ENCODE assay signal across 19 mouse cellular contexts in the genomic region with DNA sequence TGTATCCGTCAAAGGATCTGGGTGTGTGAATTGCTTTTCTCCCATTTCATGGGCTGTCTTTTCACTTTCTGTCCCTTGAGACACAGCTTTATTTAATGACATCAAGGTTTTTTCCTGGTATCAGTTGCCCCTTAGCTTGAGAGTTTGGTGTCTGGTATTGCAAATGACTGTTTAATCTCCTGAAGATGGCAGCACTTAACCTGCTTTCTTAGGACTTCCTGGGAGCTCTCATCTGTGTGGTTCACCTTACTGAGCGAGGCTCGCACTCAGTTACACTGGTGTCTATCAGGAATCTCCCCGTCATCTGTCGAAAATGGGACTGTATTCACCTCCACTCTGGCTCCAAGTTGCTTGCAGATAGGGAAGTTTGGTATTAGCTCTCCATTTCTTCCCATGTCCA. TPM values are rescaled to one million over a fixed set of nuclear protein-coding genes. Genes with fewer than 3 reads are reported as not detected.
DNase-seq lines count a peak whose midpoint lies in the region; ATAC-seq and TF ChIP-seq lines count a peak whose summit lies in the region.
"Had no signal": no experiment of that assay in that cellular context is flagged by ENCODE, and none has a peak within 500 bp of the region (broad histone marks: within the 10 kb centered on the region; RNA-seq: fewer than 3 reads in every experiment).

No protein-coding gene starts in this region.

- TF ChIP-seq EP300 in CH12.LX (IDR thresholded peaks at IDR 0.05; ENCODE audit: low read length): no peak
- no peak for TF ChIP-seq EP300 in stomach, postnatal 0 days (optimal IDR thresholded peaks at IDR 0.05)

- in situ Hi-C loops in CH12.LX (cut with MboI; ENCODE audit: low pct_ligation_motif_present, low pct_unique_long_range_greater_than_20kb, low sequenced_read_pairs): no loop called here

- H3K4me3 ChIP-seq in forebrain, postnatal 0 days (ENCODE audit: low read depth, low read length): no peak overlapping the region
- no peak overlapping the region for H3K4me3 ChIP-seq in forebrain, embryonic 11.5 days (ENCODE audit: low read depth, low read length)
- no peak overlapping the region for H3K4me3 ChIP-seq in midbrain, embryonic 14.5 days (replicated peaks; ENCODE audit: low read depth, low read length)
- no peak overlapping the region for H3K4me3 ChIP-seq in midbrain, embryonic 15.5 days
- H3K4me3 ChIP-seq in CH12.LX (replicated peaks in 1 of 3; ENCODE audit: low read depth in 2 of 3, low read length in 2 of 3, poor library complexity in 1 of 3): no peak overlapping the region
- no peak overlapping the region for H3K4me3 ChIP-seq in stomach, postnatal 0 days (ENCODE audit: low read depth, low read length)
- H3K4me3 ChIP-seq: forebrain, embryonic 10.5 days; hindbrain, embryonic 12.5 days; kidney, embryonic 15.5 days; limb, embryonic 15.5 days; liver, embryonic 15.5 days; midbrain, embryonic 12.5 days; myocyte; neural tube, embryonic 15.5 days; stomach, embryonic 15.5 days had no signal

- no peak for TF ChIP-seq POLR2A in CH12.LX (IDR thresholded peaks at IDR 0.05; ENCODE audit: low read depth, low read length)

- no peak overlapping the region for H3K4me2 ChIP-seq in forebrain, postnatal 0 days (ENCODE audit: low read depth)
- no peak overlapping the region for H3K4me2 ChIP-seq in forebrain, embryonic 11.5 days (ENCODE audit: low read depth, low read length, severe bottlenecking)
- no peak overlapping the region for H3K4me2 ChIP-seq in midbrain, embryonic 14.5 days (ENCODE audit: low read length)
- H3K4me2 ChIP-seq in midbrain, embryonic 15.5 days: no peak overlapping the region
- H3K4me2 ChIP-seq in CH12.LX (ENCODE audit: insufficient read depth, low read depth, poor library complexity, severe bottlenecking): no peak overlapping the region
- H3K4me2 ChIP-seq in stomach, postnatal 0 days (replicated peaks; ENCODE audit: low read depth): no peak overlapping the region
- H3K4me2 ChIP-seq: hindbrain, embryonic 12.5 days; kidney, embryonic 15.5 days; limb, embryonic 15.5 days; liver, embryonic 15.5 days; midbrain, embryonic 12.5 days; neural tube, embryonic 15.5 days; stomach, embryonic 15.5 days had no signal

- no peak overlapping the region for H3K27ac ChIP-seq in forebrain, postnatal 0 days (ENCODE audit: low read depth, low read length)
- H3K27ac ChIP-seq in forebrain, embryonic 11.5 days (ENCODE audit: low read depth, low read length): no peak overlapping the region
- H3K27ac ChIP-seq in midbrain, embryonic 14.5 days (replicated peaks; ENCODE audit: low read depth, low read length): no peak overlapping the region
- H3K27ac ChIP-seq in midbrain, embryonic 15.5 days: no peak overlapping the region
- no peak overlapping the region for H3K27ac ChIP-seq in CH12.LX (ENCODE audit: insufficient read depth, low read depth)
- no peak overlapping the region for H3K27ac ChIP-seq in stomach, postnatal 0 days (replicated peaks)
- H3K27ac ChIP-seq: forebrain, embryonic 10.5 days; hindbrain, embryonic 12.5 days; kidney, embryonic 15.5 days; limb, embryonic 15.5 days; liver, embryonic 15.5 days; midbrain, embryonic 12.5 days; neural tube, embryonic 15.5 days; stomach, embryonic 15.5 days had no signal

- peak; percentile 46 for TF ChIP-seq RAD21 in CH12.LX (IDR thresholded peaks at IDR 0.05; ENCODE audit: low read depth, low read length)

- WGBS in forebrain, postnatal 0 days: 85% methylated on average over 5 of the region's 5 CpGs
- 87% methylated on average over 5 of the region's 5 CpGs for WGBS in forebrain, embryonic 11.5 days
- WGBS in midbrain, embryonic 14.5 days: 86% methylated on average over 5 of the region's 5 CpGs
- 89% methylated on average over 5 of the region's 5 CpGs for WGBS in midbrain, embryonic 15.5 days
- WGBS in stomach, postnatal 0 days: 82% methylated on average over 5 of the region's 5 CpGs

- no peak for DNase-seq in forebrain, postnatal 0 days
- DNase-seq in forebrain, embryonic 11.5 days (ENCODE audit: low spot score): no peak
- DNase-seq in midbrain, embryonic 14.5 days: peak; percentile 9
- no peak for DNase-seq in CH12.LX (ENCODE audit: extremely low read depth)
- DNase-seq in stomach, postnatal 0 days (ENCODE audit: low spot score): no peak
- DNase-seq in frontal cortex, postnatal 14 days (ENCODE audit: low spot score in 2 of 2): no peak
- DNase-seq: adrenal gland, postnatal 14 days; gastrocnemius, postnatal 25 days; right cerebral cortex, postnatal 14 days had no signal

- no peaks in the 10 kb centered on the region for H3K27me3 ChIP-seq in forebrain, postnatal 0 days (ENCODE audit: insufficient read depth, low read length)
- H3K27me3 ChIP-seq in forebrain, embryonic 11.5 days (ENCODE audit: control insufficient read depth, insufficient read depth, low read length): no peaks in the 10 kb centered on the region
- H3K27me3 ChIP-seq in midbrain, embryonic 14.5 days (ENCODE audit: control insufficient read depth, insufficient read depth, low read length): no peaks in the 10 kb centered on the region
- H3K27me3 ChIP-seq in midbrain, embryonic 15.5 days (replicated peaks): no peaks in the 10 kb centered on the region
- H3K27me3 ChIP-seq in CH12.LX (replicated peaks): no peaks in the 10 kb centered on the region
- no peaks in the 10 kb centered on the region for H3K27me3 ChIP-seq in stomach, postnatal 0 days (ENCODE audit: control insufficient read depth, insufficient read depth, low read length)
- H3K27me3 ChIP-seq: hindbrain, embryonic 12.5 days; kidney, embryonic 15.5 days; limb, embryonic 15.5 days; liver, embryonic 15.5 days; midbrain, embryonic 12.5 days; neural tube, embryonic 15.5 days; stomach, embryonic 15.5 days had no signal

- H3K36me3 ChIP-seq in forebrain, postnatal 0 days (ENCODE audit: insufficient read depth): peaks cover 44% of the 10 kb centered on the region
- H3K36me3 ChIP-seq in forebrain, embryonic 11.5 days (ENCODE audit: control insufficient read depth, insufficient read depth, low read length): peaks cover 2% of the 10 kb centered on the region; the same call in 1 of the 2 replicates
- H3K36me3 ChIP-seq in midbrain, embryonic 14.5 days (ENCODE audit: control insufficient read depth, insufficient read depth, low read length): peaks cover 69% of the 10 kb centered on the region
- H3K36me3 ChIP-seq in midbrain, embryonic 15.5 days (replicated peaks): peaks cover 13% of the 10 kb centered on the region; the same call in 1 of the 2 replicates
- H3K36me3 ChIP-seq in CH12.LX (replicated peaks in 1 of 2; ENCODE audit: control insufficient read depth in 1 of 2, insufficient read depth in 1 of 2, low read length in 1 of 2): peaks cover 13 to 70% of the 10 kb centered on the region in 2 experiments
- H3K36me3 ChIP-seq in stomach, postnatal 0 days (ENCODE audit: control insufficient read depth, insufficient read depth, low read length): peaks cover 7% of the 10 kb centered on the region

- H3K4me1 ChIP-seq in forebrain, postnatal 0 days (ENCODE audit: insufficient read depth): no peaks in the 10 kb centered on the region
- H3K4me1 ChIP-seq in forebrain, embryonic 11.5 days (replicated peaks; ENCODE audit: control insufficient read depth, insufficient read depth, low read length): no peaks in the 10 kb centered on the region
- no peaks in the 10 kb centered on the region for H3K4me1 ChIP-seq in midbrain, embryonic 14.5 days (ENCODE audit: control insufficient read depth, insufficient read depth, low read length)
- H3K4me1 ChIP-seq in midbrain, embryonic 15.5 days: no peaks in the 10 kb centered on the region
- H3K4me1 ChIP-seq in CH12.LX (ENCODE audit: control insufficient read depth in 1 of 2, insufficient read depth in 2 of 2): no peaks in the 10 kb centered on the region
- no peaks in the 10 kb centered on the region for H3K4me1 ChIP-seq in stomach, postnatal 0 days (replicated peaks; ENCODE audit: control insufficient read depth, insufficient read depth)
- H3K4me1 ChIP-seq: forebrain, embryonic 10.5 days; hindbrain, embryonic 12.5 days; kidney, embryonic 15.5 days; limb, embryonic 15.5 days; liver, embryonic 15.5 days; midbrain, embryonic 12.5 days; neural tube, embryonic 15.5 days; stomach, embryonic 15.5 days had no signal

- H3K79me2 ChIP-seq in CH12.LX (replicated peaks; ENCODE audit: control insufficient read depth, extremely low read depth, insufficient read depth, poor library complexity, severe bottlenecking): no peaks in the 10 kb centered on the region

- no peak for ATAC-seq in forebrain, postnatal 0 days
- ATAC-seq in forebrain, embryonic 11.5 days (replicated peaks; ENCODE audit: low FRiP score): no peak
- ATAC-seq in midbrain, embryonic 14.5 days (ENCODE audit: low FRiP score, low TSS enrichment): no peak
- no peak for ATAC-seq in midbrain, embryonic 15.5 days (replicated peaks)
- ATAC-seq in stomach, postnatal 0 days (ENCODE audit: low FRiP score, low TSS enrichment): no peak

- H3K9ac ChIP-seq in forebrain, postnatal 0 days: no peak overlapping the region
- H3K9ac ChIP-seq in forebrain, embryonic 11.5 days (ENCODE audit: low read length): no peak overlapping the region
- no peak overlapping the region for H3K9ac ChIP-seq in midbrain, embryonic 14.5 days (replicated peaks; ENCODE audit: low read length)
- no peak overlapping the region for H3K9ac ChIP-seq in midbrain, embryonic 15.5 days
- no peak overlapping the region for H3K9ac ChIP-seq in CH12.LX (ENCODE audit: insufficient read depth, low read depth)
- no peak overlapping the region for H3K9ac ChIP-seq in stomach, postnatal 0 days (ENCODE audit: low read length)
- H3K9ac ChIP-seq: hindbrain, embryonic 12.5 days; kidney, embryonic 15.5 days; limb, embryonic 15.5 days; liver, embryonic 15.5 days; midbrain, embryonic 12.5 days; neural tube, embryonic 15.5 days; stomach, embryonic 15.5 days had no signal

- dilution Hi-C loops in CH12.LX (cut with MboI; ENCODE audit: extremely low pct_ligation_motif_present, extremely low pct_unique_long_range_greater_than_20kb, low sequenced_read_pairs): no loop called here

- H3K9me3 ChIP-seq in forebrain, postnatal 0 days (ENCODE audit: low read length): no peaks in the 10 kb centered on the region
- H3K9me3 ChIP-seq in forebrain, embryonic 11.5 days (ENCODE audit: control insufficient read depth, low read length): no peaks in the 10 kb centered on the region
- no peaks in the 10 kb centered on the region for H3K9me3 ChIP-seq in midbrain, embryonic 14.5 days (ENCODE audit: control insufficient read depth, low read length)
- H3K9me3 ChIP-seq in midbrain, embryonic 15.5 days: no peaks in the 10 kb centered on the region
- H3K9me3 ChIP-seq in CH12.LX (replicated peaks; ENCODE audit: low read length): no peaks in the 10 kb centered on the region
- H3K9me3 ChIP-seq in stomach, postnatal 0 days (ENCODE audit: control insufficient read depth, low read length): no peaks in the 10 kb centered on the region
- H3K9me3 ChIP-seq: forebrain, embryonic 10.5 days; hindbrain, embryonic 12.5 days; kidney, embryonic 15.5 days; limb, embryonic 15.5 days; liver, embryonic 15.5 days; midbrain, embryonic 12.5 days; neural tube, embryonic 15.5 days; stomach, embryonic 15.5 days had no signal

- TF ChIP-seq CTCF in forebrain, postnatal 0 days (IDR thresholded peaks at IDR 0.05; ENCODE audit: low read depth): peak; percentile 24; the same call in 1 of the 2 replicates
- peak in 1 of 2 experiments; percentile 42; a peak in 2 of 4 replicates for TF ChIP-seq CTCF in CH12.LX (conservative IDR thresholded peaks at IDR 0.05 in 1 of 2, IDR thresholded peaks at IDR 0.05 in 1 of 2; ENCODE audit: low read depth in 2 of 2, low read length in 2 of 2)
- peak; percentile 43 for TF ChIP-seq CTCF in stomach, postnatal 0 days (IDR thresholded peaks at IDR 0.05; ENCODE audit: low read depth)

RNA-seq across cellular contexts. Expression of a gene that starts 46.4 kb away (rescaled TPM):
- total RNA-seq in forebrain, postnatal 0 days (2014; rRNA removed): 11.7 and 14.1 TPM in 2 replicates
- 4.6 and 6.2 TPM in 2 replicates for polyA plus RNA-seq in forebrain, postnatal 0 days (2015; fragmentation: Nextera tagmentation; extraction: Ambion mirVana)
- 9.1 and 9.8 TPM in 2 replicates for polyA plus RNA-seq in forebrain, embryonic 11.5 days (2014; fragmentation: Nextera tagmentation; extraction: Ambion mirVana)
- polyA plus RNA-seq in midbrain, embryonic 14.5 days (2014; fragmentation: Nextera tagmentation; extraction: Ambion mirVana): 6.1 and 7.8 TPM in 2 replicates
- polyA plus RNA-seq in midbrain, embryonic 15.5 days (2015; fragmentation: Nextera tagmentation; extraction: Ambion mirVana): 7.7 and 8.2 TPM in 2 replicates
- 27.8 and 35.4 TPM in 2 replicates for total RNA-seq in CH12.LX (2012; rRNA removed)
- 21.3 and 22.8 TPM in 2 replicates for total RNA-seq in CH12.LX (2014; rRNA removed)
- polyA plus RNA-seq in CH12.LX (2012; ENCODE audit: insufficient read length, low read depth): 32.4 and 38.3 TPM in 2 replicates
- 7.9 and 8.6 TPM in 2 replicates for polyA plus RNA-seq in stomach, postnatal 0 days (2015; fragmentation: Nextera tagmentation; extraction: Ambion mirVana)

RNA-seq across cellular contexts. Expression of a gene that starts 57.8 kb away (rescaled TPM):
- total RNA-seq in forebrain, postnatal 0 days (2014; rRNA removed): 49.7 and 51.5 TPM in 2 replicates
- 36.3 and 38.7 TPM in 2 replicates for polyA plus RNA-seq in forebrain, postnatal 0 days (2015; fragmentation: Nextera tagmentation; extraction: Ambion mirVana)
- polyA plus RNA-seq in forebrain, embryonic 11.5 days (2014; fragmentation: Nextera tagmentation; extraction: Ambion mirVana): 35.7 and 38.4 TPM in 2 replicates
- 36.8 and 40.1 TPM in 2 replicates for polyA plus RNA-seq in midbrain, embryonic 14.5 days (2014; fragmentation: Nextera tagmentation; extraction: Ambion mirVana)
- 55.4 and 55.5 TPM in 2 replicates for polyA plus RNA-seq in midbrain, embryonic 15.5 days (2015; fragmentation: Nextera tagmentation; extraction: Ambion mirVana)
- total RNA-seq in CH12.LX (2012; rRNA removed): 3.7 and 4.5 TPM in 2 replicates
- total RNA-seq in CH12.LX (2014; rRNA removed): 1.8 and 2.0 TPM in 2 replicates
- 1.2 and 1.4 TPM in 2 replicates for polyA plus RNA-seq in CH12.LX (2012; ENCODE audit: insufficient read length, low read depth)
- polyA plus RNA-seq in stomach, postnatal 0 days (2015; fragmentation: Nextera tagmentation; extraction: Ambion mirVana): 24.3 and 26.7 TPM in 2 replicates

Comparison
In these comparisons a context has a peak if more than half of its experiments do, and no peak if none do; other contexts are left out.
1. RNA of a gene that starts 57.8 kb away (polyA plus RNA-seq): 55.4 to 55.5 TPM in midbrain, embryonic 15.5 days, 36.8 to 40.1 TPM in midbrain, embryonic 14.5 days, 36.3 to 38.7 TPM in forebrain, postnatal 0 days, 35.7 to 38.4 TPM in forebrain, embryonic 11.5 days and 24.3 to 26.7 TPM in stomach, postnatal 0 days; 1.2 to 1.4 TPM in CH12.LX; every median in the first group is over 10 times any median in the second.